In genomic region chr9:32707436-32707835, GRCm38 (mm10) we compare ENCODE assay signal across 22 mouse cellular contexts.
"Had no signal": no experiment of that assay in that cellular context is flagged by ENCODE, and none has a peak within 500 bp of the region (broad histone marks: within the 10 kb centered on the region; RNA-seq: fewer than 3 reads in every experiment).

No protein-coding gene starts in this region.

- H3K36me3 ChIP-seq: midbrain, embryonic 10.5 days; midbrain, embryonic 13.5 days; neural tube, embryonic 12.5 days; neural tube, embryonic 15.5 days had no signal

- H3K4me3 ChIP-seq: layer of hippocampus, adult 2 months; limb, embryonic 10.5 days; limb, embryonic 13.5 days; megakaryocyte, embryonic 14.5 days; midbrain, embryonic 10.5 days; midbrain, embryonic 13.5 days; neural tube, embryonic 12.5 days; neural tube, embryonic 15.5 days had no signal

- H3K9me3 ChIP-seq: limb, embryonic 10.5 days; limb, embryonic 13.5 days; megakaryocyte, embryonic 14.5 days; neural tube, embryonic 15.5 days had no signal

- H3K4me2 ChIP-seq: limb, embryonic 13.5 days; liver, embryonic 11.5 days; lung, embryonic 14.5 days; midbrain, embryonic 13.5 days; neural tube, embryonic 12.5 days; neural tube, embryonic 15.5 days had no signal

- ATAC-seq: intestine, postnatal 0 days; liver, postnatal 0 days; lung, postnatal 0 days; midbrain, embryonic 13.5 days had no signal

- DNase-seq: kidney, adult 2 months; kidney, postnatal 25 days; layer of hippocampus, adult 9-11 months; liver, postnatal 0 days; lung, embryonic 14.5 days; retina, postnatal 1 day; right cerebral cortex, postnatal 25 days; spleen, adult 18-20 months had no signal

- H3K27ac ChIP-seq: kidney, postnatal 0 days; layer of hippocampus, adult 2 months; limb, embryonic 10.5 days; limb, embryonic 13.5 days; liver, embryonic 14.5 days; midbrain, embryonic 10.5 days; midbrain, embryonic 13.5 days; neural tube, embryonic 12.5 days; neural tube, embryonic 15.5 days; stomach, postnatal 0 days had no signal

- H3K4me1 ChIP-seq: midbrain, embryonic 13.5 days had no signal

- H3K9ac ChIP-seq: limb, embryonic 13.5 days; liver, embryonic 14.5 days; liver, postnatal 0 days; lung, embryonic 14.5 days; midbrain, embryonic 13.5 days; neural tube, embryonic 12.5 days; neural tube, embryonic 15.5 days had no signal
